Mouse (Mus musculus): ENCODE data around the gene Syngr4. TPM values are rescaled to one million over a fixed set of nuclear protein-coding genes. Genes with fewer than 3 reads are reported as not detected.
A peak's percentile ranks its signal among the peaks of the same experiment; 100 is the strongest.
"Not testable (repeated sequence)": the region's sequence is repeated elsewhere in the genome, so short reads cannot be mapped to it uniquely, and the experiment has no call there.

Gene Syngr4
- polyA plus RNA-seq, 1 experiment from 2014 or later: 1.3 TPM

DNA sequence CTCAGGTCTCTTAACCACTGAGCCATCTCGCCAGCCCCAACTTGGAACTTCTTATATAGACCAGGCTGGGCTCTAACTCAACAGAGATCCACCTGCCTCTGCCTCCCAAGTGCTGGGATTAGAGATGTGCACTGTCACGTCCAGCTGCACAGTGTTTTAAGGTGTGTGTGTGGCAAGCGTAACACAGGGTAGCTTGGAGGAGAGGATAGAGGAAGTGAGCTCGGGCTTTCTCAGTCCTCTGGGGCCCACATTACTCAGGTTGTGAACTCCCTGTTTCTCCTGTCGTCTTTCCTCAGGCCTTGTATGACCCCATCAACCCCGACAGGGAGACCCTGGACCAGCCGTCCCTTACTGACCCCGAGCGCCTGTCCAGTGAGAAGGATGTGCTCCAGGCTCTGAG, 10.1 kb upstream of the Syngr4 start:
- Histone ChIP-seq H3K4me3 (ENCODE audit: low read depth, low read length) (no peak overlapping the region), H3K27ac (ENCODE audit: low read depth, low read length) (no peak overlapping the region), H3K9me3 (replicated peaks; ENCODE audit: control insufficient read depth, low read length) (no peaks in the 10 kb centered on the region), H3K27me3 (ENCODE audit: control insufficient read depth, insufficient read depth, low read length) (no peaks in the 10 kb centered on the region), H3K36me3 (ENCODE audit: control insufficient read depth, insufficient read depth, low read length) (peaks cover 16% of the 10 kb centered on the region), H3K4me2 (no peak overlapping the region), H3K4me1 (ENCODE audit: control insufficient read depth, insufficient read depth, low read length) (no peaks in the 10 kb centered on the region), H3K9ac (ENCODE audit: low read depth, low read length) (no peak overlapping the region)
- no peak for ATAC-seq (replicated peaks; ENCODE audit: insufficient number of reproducible peaks, low FRiP score, low TSS enrichment)
- 84% methylated on average over 9 of the region's 9 CpGs for WGBS (ENCODE audit: insufficient replicate concordance)

DNA sequence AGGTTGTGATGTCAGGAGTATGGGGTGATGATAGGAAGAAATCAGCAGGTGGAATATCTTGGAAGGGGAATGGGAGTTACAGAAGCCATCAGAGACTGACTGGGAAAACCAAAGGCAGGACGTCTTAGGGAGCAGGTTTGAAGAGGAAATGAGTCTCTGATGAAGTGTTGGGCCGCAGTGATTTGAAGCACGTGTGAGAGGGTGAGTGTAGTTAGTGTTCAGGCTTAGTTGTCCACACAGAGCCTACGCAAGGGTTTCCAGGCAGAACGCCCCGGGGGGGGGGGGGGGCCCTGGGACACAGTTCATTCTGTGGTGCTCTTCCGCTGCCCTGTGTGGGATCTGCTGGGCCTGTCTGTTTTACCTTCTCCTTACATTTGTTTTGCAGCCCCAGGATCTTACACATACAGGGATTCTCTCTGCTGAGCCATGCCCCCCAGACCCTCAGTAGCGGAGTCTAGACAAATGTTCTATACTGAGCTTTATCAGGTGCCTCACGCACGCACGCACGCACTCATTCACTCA, 6.0 kb upstream of the Syngr4 start:
- whole genome bisulfite sequencing (ENCODE audit: insufficient replicate concordance): 69% methylated on average over 12 of the region's 12 CpGs
- Histone ChIP-seq H3K4me3 (ENCODE audit: low read depth, low read length) (no peak overlapping the region), H3K36me3 (ENCODE audit: control insufficient read depth, insufficient read depth, low read length) (peaks cover 5% of the 10 kb centered on the region; the same call in 1 of the 2 replicates), H3K4me2 (no peak overlapping the region), H3K27me3 (ENCODE audit: control insufficient read depth, insufficient read depth, low read length) (no peaks in the 10 kb centered on the region), H3K4me1 (ENCODE audit: control insufficient read depth, insufficient read depth, low read length) (no peaks in the 10 kb centered on the region; the same call in 1 of the 2 replicates), H3K9me3 (replicated peaks; ENCODE audit: control insufficient read depth, low read length) (no peaks in the 10 kb centered on the region), H3K27ac (ENCODE audit: low read depth, low read length) (no peak overlapping the region), H3K9ac (ENCODE audit: low read depth, low read length) (no peak overlapping the region)
- no peak for ATAC-seq (replicated peaks; ENCODE audit: insufficient number of reproducible peaks, low FRiP score, low TSS enrichment)

DNA sequence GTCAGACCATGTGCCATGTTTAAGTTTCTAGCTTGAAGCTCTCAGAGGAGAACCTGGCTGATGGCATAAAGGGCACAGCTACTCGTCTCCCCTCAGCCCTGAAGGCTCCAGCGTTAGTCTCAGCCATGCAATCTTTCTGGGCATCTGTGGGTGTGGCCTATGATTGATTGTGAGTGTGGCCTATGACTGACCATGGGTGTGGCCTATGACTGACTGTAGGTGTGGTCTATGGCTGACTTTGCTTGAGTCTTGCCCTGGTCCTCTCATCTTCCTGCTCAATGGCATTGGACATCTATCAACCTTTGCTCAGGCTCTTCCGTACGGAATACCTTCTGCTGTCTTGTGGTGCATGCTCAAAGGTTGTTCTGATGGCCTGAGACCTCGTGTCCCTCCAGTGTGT, 5.0 kb upstream of the Syngr4 start:
- H3K36me3 ChIP-seq (ENCODE audit: control insufficient read depth, insufficient read depth, low read length): no peaks in the 10 kb centered on the region
- no peak overlapping the region for H3K27ac ChIP-seq (ENCODE audit: low read depth, low read length)

DNA sequence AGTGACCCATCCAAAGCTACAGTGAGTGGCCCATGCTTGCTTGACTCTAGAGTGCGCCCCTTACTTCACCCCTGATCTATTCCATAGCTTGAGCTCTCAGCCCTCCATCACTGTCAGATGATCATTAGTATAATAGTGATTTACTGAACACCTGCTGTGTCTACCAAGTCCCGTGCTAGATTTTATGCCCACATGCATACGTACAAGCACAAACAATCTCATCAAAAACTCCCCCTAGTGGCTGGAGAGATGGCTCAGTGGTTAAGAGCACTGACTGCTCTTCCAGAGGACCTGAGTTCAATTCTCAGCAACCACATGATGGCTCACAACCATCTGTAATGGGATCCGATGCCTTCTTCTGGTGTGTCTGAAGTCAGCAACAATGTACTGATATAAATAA, 1.6 kb upstream of the Syngr4 start:
- not testable (repeated sequence) for H3K9ac ChIP-seq (ENCODE audit: low read depth, low read length)

More for the DNA sequence above, 5.0 kb upstream of the Syngr4 start:
- H3K9ac ChIP-seq (ENCODE audit: low read depth, low read length): no peak overlapping the region
- ATAC-seq (replicated peaks; ENCODE audit: insufficient number of reproducible peaks, low FRiP score, low TSS enrichment): no peak
- H3K4me1 ChIP-seq (ENCODE audit: control insufficient read depth, insufficient read depth, low read length): no peaks in the 10 kb centered on the region; the same call in 1 of the 2 replicates
- 52% methylated on average over 5 of the region's 5 CpGs for WGBS (ENCODE audit: insufficient replicate concordance)
- no peaks in the 10 kb centered on the region for H3K9me3 ChIP-seq (replicated peaks; ENCODE audit: control insufficient read depth, low read length)
- H3K4me2 ChIP-seq: no peak overlapping the region
- H3K4me3 ChIP-seq (ENCODE audit: low read depth, low read length): no peak overlapping the region
- no peaks in the 10 kb centered on the region for H3K27me3 ChIP-seq (ENCODE audit: control insufficient read depth, insufficient read depth, low read length)

DNA sequence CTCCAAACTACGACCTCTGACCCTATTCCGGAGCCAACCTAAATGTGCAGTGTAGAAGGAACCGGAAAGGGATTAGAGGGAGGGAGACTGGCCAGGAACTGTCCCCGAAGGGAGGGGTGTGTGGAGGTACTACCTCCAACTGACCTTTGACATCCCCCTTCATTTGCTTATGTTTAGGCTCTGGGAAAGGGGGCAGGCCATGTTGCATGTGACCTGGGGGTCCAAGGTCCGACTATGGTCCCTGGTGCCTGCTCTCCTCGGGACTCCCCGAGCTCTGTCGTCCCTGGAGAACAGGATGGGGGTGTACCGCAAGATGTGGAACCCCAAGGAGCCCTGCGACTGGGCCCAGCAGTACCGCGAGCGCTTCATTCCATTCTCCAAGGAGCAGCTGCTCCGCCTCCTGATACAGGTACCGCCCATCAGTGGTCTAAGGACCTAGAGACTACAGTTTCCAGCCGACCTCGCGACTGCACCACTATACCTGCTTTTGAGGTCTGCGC, 794 bp upstream of the Syngr4 start:
- no peaks in the 10 kb centered on the region; the same call in 1 of the 2 replicates for H3K4me1 ChIP-seq (ENCODE audit: control insufficient read depth, insufficient read depth, low read length)
- peak overlapping the region; percentile 66 for H3K27ac ChIP-seq (ENCODE audit: low read depth, low read length)
- peak; percentile 32; the same call in 1 of the 2 replicates for ATAC-seq (replicated peaks; ENCODE audit: insufficient number of reproducible peaks, low FRiP score, low TSS enrichment)
- H3K9me3 ChIP-seq (replicated peaks; ENCODE audit: control insufficient read depth, low read length): no peaks in the 10 kb centered on the region
- no peaks in the 10 kb centered on the region for H3K27me3 ChIP-seq (ENCODE audit: control insufficient read depth, insufficient read depth, low read length)
- H3K4me3 ChIP-seq (ENCODE audit: low read depth, low read length): peak overlapping the region; percentile 62
- H3K9ac ChIP-seq (ENCODE audit: low read depth, low read length): peak overlapping the region; percentile 85
- peak overlapping the region; percentile 95 for H3K4me2 ChIP-seq
- H3K36me3 ChIP-seq (ENCODE audit: control insufficient read depth, insufficient read depth, low read length): no peaks in the 10 kb centered on the region
- 1% methylated on average over 19 of the region's 19 CpGs for WGBS (ENCODE audit: insufficient replicate concordance)

More for the DNA sequence above, 1.6 kb upstream of the Syngr4 start:
- H3K36me3 ChIP-seq (ENCODE audit: control insufficient read depth, insufficient read depth, low read length); H3K27ac ChIP-seq (ENCODE audit: low read depth, low read length); H3K4me1 ChIP-seq (ENCODE audit: control insufficient read depth, insufficient read depth, low read length); H3K4me3 ChIP-seq (ENCODE audit: low read depth, low read length); H3K9me3 ChIP-seq (replicated peaks; ENCODE audit: control insufficient read depth, low read length); H3K27me3 ChIP-seq (ENCODE audit: control insufficient read depth, insufficient read depth, low read length); ATAC-seq (replicated peaks; ENCODE audit: insufficient number of reproducible peaks, low FRiP score, low TSS enrichment): not testable (repeated sequence)
- H3K4me2 ChIP-seq: peak overlapping the region; percentile 95
- 68% methylated on average over 4 of the region's 4 CpGs for WGBS (ENCODE audit: insufficient replicate concordance)

DNA sequence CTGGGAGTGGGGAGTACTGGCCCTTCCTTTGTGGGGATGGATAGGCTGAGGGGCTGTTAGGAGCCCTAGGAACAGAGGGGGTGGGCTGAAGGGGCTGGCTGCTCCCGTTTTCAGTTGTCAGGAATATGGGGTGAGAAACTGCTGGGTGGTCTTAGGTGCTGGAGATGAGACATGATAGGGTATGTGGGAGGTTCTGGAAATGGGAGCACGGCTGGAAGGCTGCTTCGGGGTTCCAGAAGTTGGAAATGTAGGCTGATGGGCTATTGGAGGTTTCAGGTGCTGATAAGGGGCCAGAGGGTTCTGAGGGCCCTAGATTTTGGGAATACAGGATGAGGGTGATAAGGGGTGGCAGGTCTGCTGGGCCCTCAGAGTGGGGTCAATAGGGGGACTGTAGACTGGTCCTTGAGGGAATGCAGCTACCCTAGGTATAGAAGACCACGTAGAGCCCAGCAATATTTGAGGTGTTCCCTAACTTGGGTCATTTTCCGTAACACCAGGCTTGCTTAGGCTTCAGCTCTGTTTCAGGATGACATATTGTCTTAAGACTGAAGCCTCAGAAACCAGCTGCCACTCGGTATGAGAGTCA, 490 bp downstream of the Syngr4 start:
- Histone ChIP-seq H3K9ac (ENCODE audit: low read depth, low read length) (0 out of 2 replicates have a peak overlapping the region, but pooled peaks have one; percentile 18), H3K27me3 (ENCODE audit: control insufficient read depth, insufficient read depth, low read length) (no peaks in the 10 kb centered on the region), H3K4me3 (ENCODE audit: low read depth, low read length) (peak overlapping the region; percentile 62; the same call in 1 of the 2 replicates), H3K4me2 (peak overlapping the region; percentile 95), H3K4me1 (ENCODE audit: control insufficient read depth, insufficient read depth, low read length) (no peaks in the 10 kb centered on the region; the same call in 1 of the 2 replicates), H3K27ac (ENCODE audit: low read depth, low read length) (no peak overlapping the region), H3K36me3 (ENCODE audit: control insufficient read depth, insufficient read depth, low read length) (no peaks in the 10 kb centered on the region), H3K9me3 (replicated peaks; ENCODE audit: control insufficient read depth, low read length) (no peaks in the 10 kb centered on the region)
- no peak for ATAC-seq (replicated peaks; ENCODE audit: insufficient number of reproducible peaks, low FRiP score, low TSS enrichment)
- 75% methylated on average over 6 of the region's 6 CpGs for WGBS (ENCODE audit: insufficient replicate concordance)

DNA sequence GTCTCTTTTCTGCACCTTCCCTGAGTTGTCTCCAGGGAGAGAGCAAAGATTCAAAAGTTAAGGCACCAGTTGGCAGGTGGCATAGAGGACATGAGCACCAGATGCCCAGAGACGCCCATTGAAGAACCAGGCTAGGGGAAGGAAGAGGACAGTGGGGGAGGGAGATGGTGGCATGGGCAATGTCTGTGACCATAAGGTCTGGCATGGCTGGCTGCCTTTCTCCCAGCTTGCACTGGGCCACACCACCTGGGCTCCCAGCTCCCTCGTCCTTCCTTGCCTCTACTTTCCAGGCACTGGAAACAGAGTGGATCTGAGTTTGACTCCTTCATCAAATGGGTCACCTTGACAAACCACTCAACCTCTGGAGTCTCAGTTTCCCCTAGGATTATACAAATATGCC, 3.9 kb downstream of the Syngr4 start:
- Histone ChIP-seq H3K4me2 (no peak overlapping the region), H3K9ac (ENCODE audit: low read depth, low read length) (no peak overlapping the region), H3K36me3 (ENCODE audit: control insufficient read depth, insufficient read depth, low read length) (no peaks in the 10 kb centered on the region), H3K9me3 (replicated peaks; ENCODE audit: control insufficient read depth, low read length) (no peaks in the 10 kb centered on the region), H3K27ac (ENCODE audit: low read depth, low read length) (no peak overlapping the region), H3K27me3 (ENCODE audit: control insufficient read depth, insufficient read depth, low read length) (no peaks in the 10 kb centered on the region), H3K4me3 (ENCODE audit: low read depth, low read length) (no peak overlapping the region), H3K4me1 (ENCODE audit: control insufficient read depth, insufficient read depth, low read length) (no peaks in the 10 kb centered on the region)
- 68% methylated on average over 2 of the region's 2 CpGs for WGBS (ENCODE audit: insufficient replicate concordance)
- ATAC-seq (replicated peaks; ENCODE audit: insufficient number of reproducible peaks, low FRiP score, low TSS enrichment): no peak

DNA sequence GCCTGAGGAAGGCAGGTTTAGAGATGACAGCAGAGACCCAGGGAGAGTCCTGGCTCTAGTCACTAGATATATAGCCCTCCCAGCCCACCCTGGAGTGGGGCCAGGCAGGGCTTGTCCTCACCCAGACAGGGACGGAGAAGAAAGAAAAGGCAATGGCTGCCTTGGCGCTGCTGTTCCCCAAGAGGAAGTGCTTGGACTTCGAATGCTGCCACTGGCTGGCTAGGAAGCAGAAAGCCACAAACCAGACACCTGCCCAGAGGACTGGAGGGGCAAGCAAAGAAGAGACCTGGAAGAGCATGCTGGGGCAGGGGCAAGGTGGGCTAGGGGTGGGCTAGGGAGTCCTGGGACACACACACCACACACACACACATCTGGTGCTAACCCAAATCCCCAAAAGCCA, 9.3 kb downstream of the Syngr4 start:
- Histone ChIP-seq H3K4me2 (no peak overlapping the region), H3K9me3 (replicated peaks; ENCODE audit: control insufficient read depth, low read length) (no peaks in the 10 kb centered on the region), H3K36me3 (ENCODE audit: control insufficient read depth, insufficient read depth, low read length) (peaks cover 25% of the 10 kb centered on the region), H3K4me1 (ENCODE audit: control insufficient read depth, insufficient read depth, low read length) (no peaks in the 10 kb centered on the region), H3K9ac (ENCODE audit: low read depth, low read length) (no peak overlapping the region), H3K27ac (ENCODE audit: low read depth, low read length) (no peak overlapping the region), H3K27me3 (ENCODE audit: control insufficient read depth, insufficient read depth, low read length) (no peaks in the 10 kb centered on the region), H3K4me3 (ENCODE audit: low read depth, low read length) (no peak overlapping the region)
- no peak for ATAC-seq (replicated peaks; ENCODE audit: insufficient number of reproducible peaks, low FRiP score, low TSS enrichment)
- WGBS (ENCODE audit: insufficient replicate concordance): 38% methylated on average over 3 of the region's 3 CpGs

DNA sequence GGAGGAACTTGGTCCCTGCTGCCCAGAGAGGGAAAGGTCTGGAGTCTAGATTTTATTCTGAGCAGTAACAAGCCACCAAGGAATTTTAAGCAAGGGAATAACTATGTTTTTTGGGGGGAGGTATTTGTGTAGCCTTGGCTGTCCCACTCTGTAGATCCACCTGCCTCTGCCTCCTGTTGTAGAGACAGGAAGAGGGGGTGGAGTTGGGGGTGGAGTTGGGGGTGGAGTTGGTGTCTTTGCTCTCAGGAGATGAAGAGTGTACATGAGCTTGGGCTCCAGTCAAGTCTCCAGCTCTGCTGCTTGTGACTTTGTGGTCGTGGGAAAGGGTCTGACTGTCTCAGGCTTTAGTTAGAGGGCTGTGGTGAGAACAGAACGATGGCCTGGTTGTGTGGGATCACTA, 15.5 kb downstream of the Syngr4 start:
- ATAC-seq (replicated peaks; ENCODE audit: insufficient number of reproducible peaks, low FRiP score, low TSS enrichment): no peak
- H3K9ac ChIP-seq (ENCODE audit: low read depth, low read length): no peak overlapping the region

More for the DNA sequence above, 15.5 kb downstream of the Syngr4 start:
- H3K27me3 ChIP-seq (ENCODE audit: control insufficient read depth, insufficient read depth, low read length): no peaks in the 10 kb centered on the region
- no peak overlapping the region for H3K4me3 ChIP-seq (ENCODE audit: low read depth, low read length)
- peaks cover 70% of the 10 kb centered on the region for H3K36me3 ChIP-seq (ENCODE audit: control insufficient read depth, insufficient read depth, low read length)
- H3K27ac ChIP-seq (ENCODE audit: low read depth, low read length): no peak overlapping the region
- H3K9me3 ChIP-seq (replicated peaks; ENCODE audit: control insufficient read depth, low read length): no peaks in the 10 kb centered on the region
- H3K4me1 ChIP-seq (ENCODE audit: control insufficient read depth, insufficient read depth, low read length): no peaks in the 10 kb centered on the region
- WGBS (ENCODE audit: insufficient replicate concordance): 95% methylated on average over 2 of the region's 2 CpGs
- H3K4me2 ChIP-seq: no peak overlapping the region
